Mouse (Mus musculus): Measurements from ENCODE around the gene Map3k6.

DNA sequence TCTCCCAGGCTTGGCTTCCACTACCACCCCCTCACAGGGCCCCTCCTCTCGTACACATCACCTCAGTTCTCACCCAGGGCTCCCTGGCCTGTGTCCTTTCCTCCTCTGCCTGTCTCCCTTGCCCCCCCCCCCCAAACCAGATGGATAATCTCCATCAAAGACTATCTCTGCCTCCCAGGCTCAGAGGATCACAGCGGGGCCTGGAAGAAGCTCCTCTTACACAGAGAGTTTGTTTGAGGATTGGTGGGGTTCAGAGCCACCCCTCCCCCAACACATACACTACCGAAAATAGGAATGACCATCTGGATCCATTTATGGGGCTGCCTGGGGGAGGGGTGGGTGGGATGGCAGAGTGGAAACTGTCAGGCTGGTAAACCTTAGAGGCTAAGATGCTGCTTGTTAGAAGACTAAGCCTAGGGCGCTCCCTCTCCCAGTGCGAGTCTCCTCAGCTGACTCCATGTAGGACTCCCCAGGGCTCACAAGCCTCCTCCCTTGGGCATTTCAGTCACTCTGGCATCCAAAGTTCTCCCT lies 41.4 kb downstream of the Map3k6 start:
- TF ChIP-seq CTCF (IDR thresholded peaks at IDR 0.05; ENCODE audit: low read depth) (no peak), EP300 (IDR thresholded peaks at IDR 0.05; ENCODE audit: low read depth) (no peak)

Measured in heart, postnatal 0 days (tissue).